Mouse (Mus musculus) spleen, postnatal 0 days (tissue): ENCODE measurements around the gene Magi3. TPM values are rescaled to one million over a fixed set of nuclear protein-coding genes. Genes with fewer than 3 reads are reported as not detected.

ENCODE experiments used
- polyA plus RNA-seq: library from polyadenylated mRNA; unstranded; fragments of >200 nt; fragmentation: Nextera tagmentation; extraction: Ambion mirVana; gene quantifications from 2 replicates; pipeline ENCODE4 v1.2.1, GENCODE M21; 2015

Magi3 gene
- 1.4 and 1.6 TPM in 2 replicates for polyA plus RNA-seq

DNA sequence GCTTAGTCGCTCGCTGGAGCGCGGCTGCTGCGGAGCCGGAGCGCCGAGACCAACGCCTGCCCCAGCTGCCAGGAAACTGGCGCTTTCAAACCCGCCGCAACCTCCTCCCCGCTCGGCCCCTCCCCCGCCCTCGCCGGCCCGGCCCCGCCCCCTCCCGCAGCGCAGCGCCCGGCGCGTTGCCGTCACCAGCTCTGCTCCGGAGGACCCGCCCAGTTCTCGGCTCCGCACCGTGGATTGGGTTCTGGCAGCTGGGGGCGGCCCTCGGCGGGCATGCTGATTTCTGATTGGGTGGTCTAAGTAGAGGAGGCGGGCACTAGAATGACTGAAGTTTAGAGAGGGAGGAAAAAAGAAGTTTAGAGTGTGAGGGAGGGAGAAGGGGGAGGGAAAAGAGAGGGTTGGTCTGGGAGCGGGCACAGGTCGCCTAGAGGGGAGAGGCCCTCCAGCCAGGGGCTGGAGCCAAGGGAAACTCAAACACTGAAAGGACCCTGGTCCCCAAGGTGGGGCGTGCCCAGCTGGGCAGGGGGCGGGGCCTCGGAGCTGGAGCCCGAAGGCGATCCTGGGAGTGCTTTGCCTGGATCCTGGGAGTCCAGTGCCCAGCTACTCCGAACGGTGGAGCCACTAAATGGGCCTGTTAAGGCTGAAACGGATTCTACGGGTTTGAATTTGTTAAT is at the start of gene Magi3:
TSS of gene Magi3 (minus strand) at position 80 of the 671 bp plus-strand sequence.

GRCm38 (mm10) chr3:103967861-103968691 is 252.1 kb downstream of the Magi3 start, which contains the start of gene Phtf1:
Gene Phtf1, plus strand, starts transcription at chr3:103968110.

